Mouse (Mus musculus) granulocyte monocyte progenitor cell, adult 5-6 weeks (primary cell): Measurements from ENCODE around the gene Klhl42. TPM values are rescaled to one million over a fixed set of nuclear protein-coding genes. Genes with fewer than 3 reads are reported as not detected.

Source experiments
- ATAC-seq: replicated peaks from 2 replicates; pipeline ENCODE4 v1.8.0; 2016; ENCODE audit warnings: mild to moderate bottlenecking, moderate TSS enrichment, inconsistent platforms; ENCODE audit not compliant: poor library complexity, severe bottlenecking
- total RNA-seq, 2 experiments: library from RNA; stranded (forward) in 1 of 2; stranded (reverse) in 1 of 2; fragments of 200-712, 200-1000 nt in 1 of 2; fragments of >200 nt in 1 of 2; fragmentation: Nextera tagmentation in 1 of 2; gene quantifications; 2 replicates each; pipeline ENCODE4 v1.2.3; 2014 to 2017

The Klhl42 gene
- total RNA-seq, 2 experiments from 2014 or later, result 6.5 to 7.7 TPM

- ATAC-seq, result no peak
These were observed 5.7 kb upstream of the Klhl42 start for GRCm38 (mm10) chr6:147085398-147086040.

GRCm38 (mm10) chr6:147086594-147087225 is 4.5 kb upstream of the Klhl42 start, which contains the start of gene Mansc4:
Gene Mansc4, minus strand, starts transcription at chr6:147087032.
- ATAC-seq, result 0 out of 2 replicates have a peak, but pooled peaks have one; percentile 13

- no peak for ATAC-seq
These were observed 3.4 kb upstream of the Klhl42 start for GRCm38 (mm10) chr6:147087736-147088135.

- no peak for ATAC-seq
These were observed 2.7 kb upstream of the Klhl42 start for GRCm38 (mm10) chr6:147088517-147088916.

GRCm38 (mm10) chr6:147090191-147090590 is 988 bp upstream of the Klhl42 start:
- no peak for ATAC-seq

- peak; percentile 26 for ATAC-seq
These were observed 957 bp downstream of the Klhl42 start for GRCm38 (mm10) chr6:147092136-147092535.

GRCm38 (mm10) chr6:147094771-147095170 is 3.6 kb downstream of the Klhl42 start:
- no peak for ATAC-seq

- no peak for ATAC-seq
These were observed 4.9 kb downstream of the Klhl42 start for GRCm38 (mm10) chr6:147096109-147096508.

GRCm38 (mm10) chr6:147096934-147097333 is 5.8 kb downstream of the Klhl42 start:
- no peak for ATAC-seq

- peak; percentile 48 for ATAC-seq
These were observed 6.3 kb downstream of the Klhl42 start for GRCm38 (mm10) chr6:147097346-147097929.

GRCm38 (mm10) chr6:147099458-147100277 is 8.5 kb downstream of the Klhl42 start:
- ATAC-seq, result peak; percentile 78

- no peak for ATAC-seq
These were observed 11.1 kb downstream of the Klhl42 start for GRCm38 (mm10) chr6:147102293-147102692.

- ATAC-seq, result no peak
These were observed 14.3 kb downstream of the Klhl42 start for GRCm38 (mm10) chr6:147105529-147105928.

- ATAC-seq, result no peak
These were observed 15.5 kb downstream of the Klhl42 start for GRCm38 (mm10) chr6:147106716-147107115.

- no peak for ATAC-seq
These were observed 18.1 kb downstream of the Klhl42 start for GRCm38 (mm10) chr6:147109283-147109682.

GRCm38 (mm10) chr6:147116579-147116978 is 25.4 kb downstream of the Klhl42 start:
- ATAC-seq, result peak; percentile 83

- no peak for ATAC-seq
These were observed 26.6 kb downstream of the Klhl42 start for GRCm38 (mm10) chr6:147117764-147118163.

- no peak for ATAC-seq
These were observed 27.0 kb downstream of the Klhl42 start for GRCm38 (mm10) chr6:147118190-147118589.

- ATAC-seq, result no peak; the same call in 1 of the 2 replicates
These were observed 30.1 kb downstream of the Klhl42 start for GRCm38 (mm10) chr6:147121320-147121719.

- no peak for ATAC-seq
These were observed 36.1 kb downstream of the Klhl42 start for GRCm38 (mm10) chr6:147127239-147127638.

GRCm38 (mm10) chr6:147138260-147138659 is 47.1 kb downstream of the Klhl42 start:
- ATAC-seq, result no peak
